In the genomic region with DNA sequence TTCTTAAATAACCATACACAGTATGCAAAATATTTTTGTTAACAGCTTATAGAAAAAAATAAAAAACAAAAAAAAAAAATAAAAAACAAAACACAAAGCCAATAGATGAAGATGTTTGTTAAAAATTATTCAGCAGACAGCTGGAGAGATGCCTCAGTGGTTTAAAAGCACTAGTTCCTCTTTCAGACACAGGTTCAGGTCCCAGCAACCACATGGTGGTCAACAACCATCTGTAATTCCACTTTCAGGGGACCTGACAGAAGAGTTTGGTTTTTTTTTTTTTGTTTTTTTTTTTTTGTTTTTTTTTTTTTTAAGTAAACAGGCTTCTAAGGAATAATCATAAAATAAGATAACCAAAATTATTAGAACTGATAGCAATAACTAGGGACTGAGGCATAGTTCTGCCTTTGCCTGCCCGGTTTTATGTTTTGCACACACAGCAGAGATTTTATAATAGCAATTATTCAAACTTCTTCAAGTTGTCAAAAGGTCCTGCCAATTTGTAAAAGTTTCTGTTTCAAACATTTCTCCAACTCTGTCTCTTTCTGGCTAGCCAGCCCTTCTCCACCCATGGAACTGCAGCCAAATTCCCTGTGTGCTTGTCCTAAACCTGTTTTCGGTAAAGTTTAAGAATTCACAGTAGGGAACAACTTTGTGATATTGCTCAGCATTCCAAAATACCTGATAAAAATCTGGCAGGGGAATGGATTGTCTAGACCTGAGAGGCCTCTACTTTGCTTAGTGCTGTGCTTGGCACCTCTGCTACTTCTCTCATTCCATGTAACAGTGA, we compare ENCODE assay signal across 15 mouse cellular contexts.
DNase-seq lines count a peak whose midpoint lies in the region; ATAC-seq and TF ChIP-seq lines count a peak whose summit lies in the region.
"Had no signal": no experiment of that assay in that cellular context is flagged by ENCODE, and none has a peak within 500 bp of the region (broad histone marks: within the 10 kb centered on the region; RNA-seq: fewer than 3 reads in every experiment).

No protein-coding gene starts in this region.

- peak; percentile 58 for DNase-seq in limb, embryonic 14.5 days (ENCODE audit: low spot score)
- DNase-seq in limb, embryonic 10.5 days (ENCODE audit: low spot score) = no peak
- DNase-seq in B cell, adult 2 months = peak; percentile 25 to 42
- DNase-seq in heart, postnatal 25 days (ENCODE audit: low spot score) = peak; percentile 6
- DNase-seq in kidney, postnatal 25 days = no peak
- DNase-seq in layer of hippocampus, postnatal 25 days (ENCODE audit: extremely low spot score in 1 of 2, low spot score in 1 of 2) = no peak
- DNase-seq in cerebellum, postnatal 4 days (ENCODE audit: low spot score in 2 of 2) = no peak
- DNase-seq: cerebellum, postnatal 14 days; kidney, postnatal 4 days; midbrain, embryonic 14.5 days had no signal

- no peak overlapping the region for H3K4me3 ChIP-seq in limb, embryonic 14.5 days (replicated peaks; ENCODE audit: low read length)
- no peak overlapping the region for H3K4me3 ChIP-seq in limb, embryonic 10.5 days
- no peak overlapping the region for H3K4me3 ChIP-seq in brown adipose tissue, adult 24 weeks (ENCODE audit: insufficient read depth, low read depth, low read length)
- H3K4me3 ChIP-seq: hindbrain, embryonic 10.5 days; liver, embryonic 15.5 days; neural tube, embryonic 12.5 days had no signal

- H3K9me3 ChIP-seq in limb, embryonic 14.5 days (ENCODE audit: control insufficient read depth, low read length) = no peaks in the 10 kb centered on the region
- H3K9me3 ChIP-seq in limb, embryonic 10.5 days (replicated peaks) = no peaks in the 10 kb centered on the region
- H3K9me3 ChIP-seq: hindbrain, embryonic 10.5 days; liver, embryonic 15.5 days; neural tube, embryonic 12.5 days had no signal

- TF ChIP-seq POLR2A in limb, embryonic 14.5 days (IDR thresholded peaks at IDR 0.05; ENCODE audit: borderline replicate concordance, extremely low read depth, insufficient read depth, insufficient read length) = no peak

- ATAC-seq in limb, embryonic 14.5 days (ENCODE audit: low FRiP score, low read depth) = 0 out of 2 replicates have a peak, but pooled peaks have one; percentile 30
- ATAC-seq: intestine, embryonic 16.5 days had no signal

- H3K4me1 ChIP-seq in limb, embryonic 14.5 days (ENCODE audit: control insufficient read depth, insufficient read depth, low read length) = no peaks in the 10 kb centered on the region
- H3K4me1 ChIP-seq in limb, embryonic 10.5 days = no peaks in the 10 kb centered on the region
- no peaks in the 10 kb centered on the region for H3K4me1 ChIP-seq in brown adipose tissue, adult 24 weeks (ENCODE audit: control insufficient read depth, insufficient read depth, insufficient read length, low read length)
- H3K4me1 ChIP-seq: hindbrain, embryonic 10.5 days; liver, embryonic 15.5 days; neural tube, embryonic 12.5 days had no signal

- no peaks in the 10 kb centered on the region for H3K36me3 ChIP-seq in limb, embryonic 14.5 days (ENCODE audit: control insufficient read depth, insufficient read depth, low read length)
- no peaks in the 10 kb centered on the region for H3K36me3 ChIP-seq in limb, embryonic 10.5 days
- H3K36me3 ChIP-seq: hindbrain, embryonic 10.5 days; liver, embryonic 15.5 days; neural tube, embryonic 12.5 days had no signal

- H3K27ac ChIP-seq in limb, embryonic 14.5 days (replicated peaks; ENCODE audit: low read depth, low read length) = no peak overlapping the region
- H3K27ac ChIP-seq in limb, embryonic 10.5 days = no peak overlapping the region
- 0 out of 2 replicates have a peak overlapping the region, but pooled peaks have one; percentile 28 for H3K27ac ChIP-seq in brown adipose tissue, adult 24 weeks (replicated peaks; ENCODE audit: low read depth, low read length)
- H3K27ac ChIP-seq: hindbrain, embryonic 10.5 days; liver, embryonic 15.5 days; neural tube, embryonic 12.5 days had no signal

- WGBS in limb, embryonic 14.5 days = 58% methylated on average over 2 of the region's 2 CpGs
- WGBS in limb, embryonic 10.5 days = 93% methylated on average over 2 of the region's 2 CpGs

- H3K4me2 ChIP-seq in limb, embryonic 14.5 days (replicated peaks; ENCODE audit: low read depth, low read length, severe bottlenecking) = no peak overlapping the region
- H3K4me2 ChIP-seq: liver, embryonic 15.5 days; neural tube, embryonic 12.5 days had no signal

- intact Hi-C loops in heart, postnatal 25 days (cut with DNase I) = no loop called here

- no peak overlapping the region for H3K9ac ChIP-seq in limb, embryonic 14.5 days (ENCODE audit: low read depth, low read length, severe bottlenecking)
- H3K9ac ChIP-seq: liver, embryonic 15.5 days; neural tube, embryonic 12.5 days had no signal

- no peaks in the 10 kb centered on the region for H3K27me3 ChIP-seq in limb, embryonic 14.5 days (ENCODE audit: control insufficient read depth, insufficient read depth, low read length)
- no peaks in the 10 kb centered on the region for H3K27me3 ChIP-seq in limb, embryonic 10.5 days (ENCODE audit: low read depth, poor library complexity, severe bottlenecking)
- H3K27me3 ChIP-seq: liver, embryonic 15.5 days; neural tube, embryonic 12.5 days had no signal

Comparison
In these comparisons a context has a peak if more than half of its experiments do, and no peak if none do; other contexts are left out.
1. DNase-seq: peak in limb, embryonic 14.5 days (single experiment), B cell, adult 2 months (2 of 2) and heart, postnatal 25 days (single experiment); none in limb, embryonic 10.5 days (single experiment), kidney, postnatal 25 days (0 of 2), layer of hippocampus, postnatal 25 days (0 of 2) and cerebellum, postnatal 4 days (0 of 2).